Mouse (Mus musculus): Measurements from ENCODE around the gene Mtm1.
"Not testable (repeated sequence)": the region's sequence is repeated elsewhere in the genome, so short reads cannot be mapped to it uniquely, and the experiment has no call there.

The Mtm1 gene

GRCm38 (mm10) chrX:71287088-71287487, 76.5 kb downstream of the Mtm1 start:
- DNase-seq (ENCODE audit: low spot score in 2 of 2): no peak

DNA sequence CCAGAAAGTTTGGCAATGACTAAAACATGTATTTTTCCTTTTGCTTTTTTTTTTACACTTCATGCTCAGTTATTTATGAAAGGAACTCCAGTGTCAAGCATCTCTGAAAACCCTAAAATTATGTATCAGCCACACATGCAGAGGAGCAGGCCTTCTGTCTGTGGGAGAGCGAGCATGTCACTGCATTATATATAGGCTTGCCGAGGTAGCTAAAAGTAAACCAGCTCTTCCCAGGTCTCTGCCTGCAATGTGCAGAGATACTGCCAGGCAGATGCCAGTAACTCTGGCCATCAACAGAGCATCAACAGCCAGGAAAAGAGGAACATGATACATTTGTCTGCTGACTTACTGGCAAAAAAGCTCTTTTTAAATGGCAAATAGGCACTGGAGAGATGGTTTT, 83.6 kb downstream of the Mtm1 start:
- no peak for DNase-seq (ENCODE audit: low spot score in 2 of 2)

DNA sequence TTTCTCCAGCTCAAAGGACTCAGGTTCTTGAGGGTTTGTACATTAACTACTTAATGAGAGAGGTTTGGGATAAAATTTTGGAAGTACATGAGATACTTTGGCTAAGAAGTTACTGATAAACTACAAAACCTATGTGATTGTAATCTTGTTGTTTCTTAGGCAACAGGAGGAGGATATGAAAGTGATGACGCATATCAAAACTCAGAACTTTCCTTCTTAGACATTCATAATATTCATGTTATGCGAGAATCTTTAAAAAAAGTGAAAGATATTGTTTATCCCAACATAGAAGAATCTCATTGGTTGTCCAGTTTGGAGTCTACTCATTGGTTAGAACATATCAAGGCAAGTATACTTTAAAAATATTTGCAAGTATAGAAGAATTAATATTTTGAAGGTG, 85.4 kb downstream of the Mtm1 start:
- no peak for DNase-seq (ENCODE audit: low spot score in 2 of 2)

DNA sequence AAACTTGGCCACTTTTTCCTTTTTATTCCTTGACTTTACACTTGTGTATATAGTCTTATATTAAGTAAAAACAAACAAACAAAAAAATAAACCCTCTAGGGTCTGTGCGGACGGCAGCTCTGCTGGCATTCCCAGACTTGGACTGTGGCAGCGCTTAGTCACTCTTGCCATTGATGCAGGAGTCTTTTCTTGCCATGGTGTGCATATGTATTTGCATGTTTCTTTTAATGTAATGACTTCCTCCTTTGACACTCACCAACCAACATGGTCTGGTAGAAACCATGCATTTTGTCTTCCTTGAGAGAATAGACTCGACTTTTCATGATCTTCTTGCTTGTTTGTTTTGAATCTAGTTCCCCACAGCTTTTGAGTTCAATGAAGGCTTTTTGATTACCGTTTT, 91.6 kb downstream of the Mtm1 start:
- no peak for DNase-seq (ENCODE audit: low spot score in 2 of 2)

- peak in 1 of 2 experiments; percentile 19 for DNase-seq (ENCODE audit: low spot score in 2 of 2)
These were observed 100.7 kb downstream of the Mtm1 start for GRCm38 (mm10) chrX:71311229-71311628.

- no peak for DNase-seq (ENCODE audit: low spot score in 2 of 2)
These were observed 103.8 kb downstream of the Mtm1 start for GRCm38 (mm10) chrX:71314380-71314779.

- DNase-seq (ENCODE audit: low spot score in 2 of 2): no peak
These were observed 141.5 kb downstream of the Mtm1 start for GRCm38 (mm10) chrX:71352033-71352432.

GRCm38 (mm10) chrX:71355331-71355730, 144.8 kb downstream of the Mtm1 start:
- no peak for DNase-seq (ENCODE audit: low spot score in 2 of 2)

DNA sequence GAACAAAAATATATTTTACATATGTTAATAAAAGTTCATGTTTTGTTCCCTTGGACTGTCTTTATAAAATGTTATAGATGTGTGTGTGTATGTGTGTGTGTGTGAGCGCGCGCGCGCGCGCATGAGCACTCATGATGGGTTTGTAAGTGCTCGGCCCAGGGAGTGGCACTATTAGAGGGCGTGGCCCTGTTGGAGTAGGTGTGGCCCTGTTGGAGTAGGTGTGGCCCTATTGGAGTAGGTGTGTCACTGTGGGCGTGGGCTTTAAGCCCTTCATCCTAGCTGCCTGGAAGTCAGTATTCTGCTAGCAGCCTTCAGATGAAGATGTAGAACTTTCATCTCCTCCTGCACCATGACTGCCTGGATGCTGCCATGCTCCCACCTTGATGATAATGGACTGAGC, 151.2 kb downstream of the Mtm1 start:
- not testable (repeated sequence) for DNase-seq (ENCODE audit: low spot score in 2 of 2)

GRCm38 (mm10) chrX:71364062-71364461, 153.5 kb downstream of the Mtm1 start:
- DNase-seq (ENCODE audit: low spot score in 2 of 2): no peak

DNA sequence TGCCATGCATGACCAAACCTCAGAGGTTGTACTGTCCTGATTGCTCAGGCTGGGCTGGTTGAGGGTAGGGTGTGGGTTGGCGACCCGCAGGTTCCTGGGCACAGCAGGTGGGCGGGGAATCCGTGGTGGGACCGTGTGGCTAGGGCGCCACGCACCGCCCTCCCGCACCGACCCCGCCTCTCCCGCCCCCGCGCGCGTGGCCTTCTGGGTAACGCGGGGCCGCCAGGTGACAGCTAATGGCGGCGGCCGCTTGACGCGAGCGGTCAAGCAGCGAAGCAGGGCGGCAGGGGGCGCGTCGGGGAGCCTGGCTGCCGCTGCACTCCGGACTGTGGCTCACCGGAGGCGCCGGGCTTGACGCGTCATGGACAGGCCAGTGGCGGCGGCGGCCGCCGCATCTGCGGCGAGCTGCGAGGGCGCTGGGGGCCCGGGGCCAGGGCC, 154.0 kb downstream of the Mtm1 start, which contains the start of gene Mtmr1:
Gene Mtmr1 (plus strand): TSS at position 207 of the 438 bp plus-strand sequence.
- peak; percentile 56 to 62 for DNase-seq (ENCODE audit: low spot score in 2 of 2)

DNA sequence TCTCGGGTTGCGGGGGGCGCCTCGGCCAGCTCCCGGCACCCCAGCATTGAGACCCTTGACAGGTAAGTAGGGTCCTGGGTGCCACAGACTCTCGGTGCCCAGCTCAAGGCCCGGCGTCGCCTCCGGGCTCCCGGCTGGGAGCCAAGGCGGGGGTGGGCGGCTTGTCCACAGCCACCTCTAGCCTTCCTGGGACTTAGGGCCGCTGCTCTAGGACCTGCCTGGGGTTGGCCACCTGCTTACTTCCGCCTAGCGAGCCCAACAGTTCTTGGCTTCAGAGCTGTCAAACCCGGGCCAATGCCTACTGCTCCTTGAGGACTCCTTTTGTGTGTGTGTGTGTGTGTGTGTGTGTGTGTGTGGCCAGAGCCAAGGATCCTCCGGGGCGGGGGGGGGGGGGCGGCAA, 154.4 kb downstream of the Mtm1 start:
- peak; percentile 8 to 17 for DNase-seq (ENCODE audit: low spot score in 2 of 2)

Data from frontal cortex, postnatal 10 days (tissue).